Mouse (Mus musculus) myocyte (in vitro differentiated cells): ENCODE measurements around the gene Med20.
A peak's percentile ranks its signal among the peaks of the same experiment; 100 is the strongest.

ENCODE experiments used
- CEBPB ChIP-seq: IDR thresholded peaks from 2 replicates; pipeline ENCODE4 v1.6.1; 2011; ENCODE audit warnings: mild to moderate bottlenecking, moderate library complexity; ENCODE audit not compliant: poor library complexity, insufficient read depth, severe bottlenecking
- E2F4 ChIP-seq: IDR thresholded peaks from one replicate; pipeline ENCODE4 v1.6.1; 2011; ENCODE audit warnings: mild to moderate bottlenecking, control low read depth, moderate library complexity; ENCODE audit not compliant: insufficient read depth
- MAX ChIP-seq: IDR thresholded peaks from one replicate; pipeline ENCODE4 v1.6.1; 2011; ENCODE audit warnings: low read depth, mild to moderate bottlenecking, control low read depth
- MYOG ChIP-seq, 3 experiments: IDR thresholded peaks; one replicate each; pipeline ENCODE4 v1.6.1; 2011; ENCODE audit warnings: control low read depth in 2 of 3, low read depth in 2 of 3, mild to moderate bottlenecking in 2 of 3; ENCODE audit not compliant: insufficient read length in 2 of 3, control insufficient read depth in 1 of 3, insufficient read depth in 1 of 3
- POLR2A ChIP-seq: IDR thresholded peaks from one replicate; pipeline ENCODE4 v1.6.1; 2011; ENCODE audit warnings: low read depth, mild to moderate bottlenecking, control low read depth, moderate library complexity; ENCODE audit not compliant: insufficient read length

DNA sequence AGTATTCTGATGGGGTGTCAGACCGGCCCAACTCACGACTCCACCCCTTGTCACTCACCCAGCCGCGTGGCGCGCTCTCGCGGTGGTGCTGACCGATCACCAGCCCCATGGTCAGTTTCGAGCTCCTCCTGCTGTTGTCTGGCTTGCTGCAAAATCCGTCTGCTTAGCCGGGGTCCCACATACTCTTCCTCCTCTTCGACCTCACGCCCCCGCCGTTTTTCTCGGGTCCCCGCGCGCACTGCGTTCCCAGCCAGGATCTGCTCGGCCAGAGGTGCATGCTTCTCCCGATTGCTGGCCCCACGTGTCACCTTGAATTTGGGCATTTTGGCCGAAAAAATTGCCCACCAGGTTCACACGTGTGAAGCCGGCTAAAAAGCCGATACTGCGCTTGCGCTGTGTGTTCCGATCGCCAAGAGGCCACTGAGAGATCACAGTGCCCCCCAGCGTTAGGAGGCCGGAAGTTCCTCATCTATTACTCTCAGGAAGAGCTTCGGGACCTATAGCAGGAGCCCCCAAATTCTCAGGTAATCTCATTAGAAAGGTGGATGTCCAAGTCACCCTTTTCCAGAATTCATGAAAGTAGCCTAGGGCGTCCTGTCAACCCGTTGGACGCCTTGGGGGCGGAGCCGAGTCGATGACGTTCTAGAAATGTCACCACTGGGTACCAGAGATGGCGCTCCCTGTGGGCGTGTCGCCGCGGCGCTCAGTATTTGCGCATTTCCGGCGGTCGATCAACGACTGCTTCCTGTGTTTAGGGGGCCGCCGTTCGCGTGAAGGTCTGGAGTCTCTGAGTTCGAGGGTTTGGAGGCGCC, at the start of gene Med20, which contains the start of the genes Bysl and Gm20517:
- peak in 1 of 3 experiments; percentile 34 for TF ChIP-seq MYOG (IDR thresholded peaks at IDR 0.05; ENCODE audit: control insufficient read depth in 1 of 3, insufficient read depth in 1 of 3, insufficient read length in 2 of 3, low read depth in 2 of 3)
- peak; percentile 64 for TF ChIP-seq POLR2A
- peak; percentile 64 for TF ChIP-seq MAX
- no peak for TF ChIP-seq CEBPB
- TF ChIP-seq E2F4 = no peak
